ENCODE assay signal across 10 mouse cellular contexts in genomic region chr11:53759545-53760406, GRCm38 (mm10). TPM values are rescaled to one million over a fixed set of nuclear protein-coding genes. Genes with fewer than 3 reads are reported as not detected.
A peak's percentile ranks its signal among the peaks of the same experiment; 100 is the strongest.
DNase-seq lines count a peak whose midpoint lies in the region; ATAC-seq lines count a peak whose summit lies in the region.
"Had no signal": no experiment of that assay in that cellular context is flagged by ENCODE, and none has a peak within 500 bp of the region (broad histone marks: within the 10 kb centered on the region; RNA-seq: fewer than 3 reads in every experiment).

No protein-coding gene starts in this region.

- H3K4me1 ChIP-seq in forebrain, embryonic 12.5 days = peaks cover 38% of the 10 kb centered on the region
- peaks cover 22% of the 10 kb centered on the region for H3K4me1 ChIP-seq in forebrain, embryonic 16.5 days (replicated peaks; ENCODE audit: control insufficient read depth, insufficient read depth, low read length)
- peaks cover 65% of the 10 kb centered on the region for H3K4me1 ChIP-seq in megakaryocyte, embryonic 14.5 days
- peaks cover 46% of the 10 kb centered on the region for H3K4me1 ChIP-seq in heart, embryonic 16.5 days (ENCODE audit: control insufficient read depth, insufficient read depth, low read length)

- no peak overlapping the region for H3K27ac ChIP-seq in forebrain, embryonic 12.5 days
- H3K27ac ChIP-seq in forebrain, embryonic 16.5 days (ENCODE audit: low read length) = no peak overlapping the region
- peak overlapping the region; percentile 28 for H3K27ac ChIP-seq in heart, embryonic 16.5 days (ENCODE audit: low read length)

- peaks cover 60% of the 10 kb centered on the region for H3K27me3 ChIP-seq in forebrain, embryonic 12.5 days
- H3K27me3 ChIP-seq in forebrain, embryonic 16.5 days (replicated peaks; ENCODE audit: control insufficient read depth, insufficient read depth, low read length) = peaks cover 7% of the 10 kb centered on the region; the same call in 1 of the 2 replicates
- H3K27me3 ChIP-seq in megakaryocyte, embryonic 14.5 days (replicated peaks) = no peaks in the 10 kb centered on the region
- H3K27me3 ChIP-seq in heart, embryonic 16.5 days (ENCODE audit: control insufficient read depth, insufficient read depth, low read length) = no peaks in the 10 kb centered on the region

- DNase-seq in retina, postnatal 1 day = peak; percentile 60
- DNase-seq: left cerebral cortex, postnatal 4 days had no signal

- peak overlapping the region; percentile 5; the same call in 1 of the 2 replicates for H3K9ac ChIP-seq in forebrain, embryonic 12.5 days
- H3K9ac ChIP-seq in forebrain, embryonic 16.5 days (replicated peaks; ENCODE audit: low read depth, low read length) = no peak overlapping the region
- H3K9ac ChIP-seq in heart, embryonic 16.5 days (ENCODE audit: low read length) = 0 out of 2 replicates have a peak overlapping the region, but pooled peaks have one; percentile 4

- no peak for ATAC-seq in forebrain, embryonic 12.5 days (ENCODE audit: low FRiP score)
- no peak for ATAC-seq in forebrain, embryonic 16.5 days
- no peak for ATAC-seq in megakaryocyte, adult 5-6 weeks (ENCODE audit: poor library complexity, severe bottlenecking)
- ATAC-seq in heart, embryonic 16.5 days (replicated peaks; ENCODE audit: extremely low read depth, insufficient read depth, low FRiP score) = no peak
- ATAC-seq in megakaryocyte progenitor cell, adult 5-6 weeks (replicated peaks; ENCODE audit: poor library complexity) = no peak
- ATAC-seq in cerebellum, adult (ENCODE audit: insufficient number of reproducible peaks, low FRiP score, low TSS enrichment) = no peak

- H3K4me3 ChIP-seq in forebrain, embryonic 12.5 days (replicated peaks) = no peak overlapping the region
- H3K4me3 ChIP-seq in forebrain, embryonic 16.5 days (replicated peaks; ENCODE audit: low read length) = no peak overlapping the region
- peak overlapping the region; percentile 14 for H3K4me3 ChIP-seq in megakaryocyte, embryonic 14.5 days (replicated peaks)
- H3K4me3 ChIP-seq in heart, embryonic 16.5 days (ENCODE audit: low read length) = no peak overlapping the region

- H3K4me2 ChIP-seq in forebrain, embryonic 12.5 days = peak overlapping the region; percentile 15
- no peak overlapping the region for H3K4me2 ChIP-seq in forebrain, embryonic 16.5 days (ENCODE audit: low read length)
- H3K4me2 ChIP-seq in heart, embryonic 16.5 days (ENCODE audit: low read depth, low read length) = peak overlapping the region; percentile 10

- H3K36me3 ChIP-seq in forebrain, embryonic 12.5 days (replicated peaks) = no peaks in the 10 kb centered on the region
- H3K36me3 ChIP-seq in forebrain, embryonic 16.5 days (ENCODE audit: control insufficient read depth, insufficient read depth) = no peaks in the 10 kb centered on the region
- H3K36me3 ChIP-seq in megakaryocyte, embryonic 14.5 days (replicated peaks; ENCODE audit: low read length) = no peaks in the 10 kb centered on the region
- H3K36me3 ChIP-seq in heart, embryonic 16.5 days (ENCODE audit: control insufficient read depth, insufficient read depth) = no peaks in the 10 kb centered on the region

- WGBS in forebrain, embryonic 12.5 days = 6% methylated on average over 22 of the region's 22 CpGs
- 6% methylated on average over 22 of the region's 22 CpGs for WGBS in forebrain, embryonic 16.5 days
- WGBS in heart, embryonic 16.5 days = 27% methylated on average over 22 of the region's 22 CpGs

- no peaks in the 10 kb centered on the region for H3K9me3 ChIP-seq in forebrain, embryonic 12.5 days
- no peaks in the 10 kb centered on the region for H3K9me3 ChIP-seq in forebrain, embryonic 16.5 days (ENCODE audit: control insufficient read depth, low read length)
- H3K9me3 ChIP-seq in megakaryocyte, embryonic 14.5 days = no peaks in the 10 kb centered on the region
- H3K9me3 ChIP-seq in heart, embryonic 16.5 days (replicated peaks; ENCODE audit: control insufficient read depth, low read length) = no peaks in the 10 kb centered on the region

RNA-seq across cellular contexts. Expression of gene Irf1, which starts 10.0 kb away (rescaled TPM):
- polyA plus RNA-seq in forebrain, embryonic 12.5 days (2016; fragmentation: Nextera tagmentation; extraction: Ambion mirVana) = 3.6 and 3.9 TPM in 2 replicates
- polyA plus RNA-seq in forebrain, embryonic 16.5 days (2015; fragmentation: Nextera tagmentation; extraction: Ambion mirVana) = 2.5 and 3.4 TPM in 2 replicates
- polyA plus RNA-seq in megakaryocyte, embryonic 14.5 days (2012; ENCODE audit: insufficient read depth, low replicate concordance) = 5.1 TPM in 1 of 2 replicates, not detected in the other
- 37.2 and 38.5 TPM in 2 replicates for total RNA-seq in megakaryocyte, adult 5-6 weeks (2015)
- total RNA-seq in megakaryocyte, adult 5-6 weeks (2017) = 78.4 and 93.1 TPM in 2 replicates
- polyA plus RNA-seq in heart, embryonic 16.5 days (2015; fragmentation: Nextera tagmentation; extraction: Ambion mirVana) = 17.2 and 25.7 TPM in 2 replicates
- 25.0 and 29.8 TPM in 2 replicates for total RNA-seq in megakaryocyte progenitor cell, adult 5-6 weeks (2015)
- total RNA-seq in megakaryocyte progenitor cell, adult 5-6 weeks (2017) = 32.9 and 46.8 TPM in 2 replicates

RNA-seq across cellular contexts. Expression of gene Gm17334, which starts 13.2 kb away (rescaled TPM):
- polyA plus RNA-seq in forebrain, embryonic 12.5 days (2016; fragmentation: Nextera tagmentation; extraction: Ambion mirVana) = not detected in 2 replicates
- polyA plus RNA-seq in forebrain, embryonic 16.5 days (2015; fragmentation: Nextera tagmentation; extraction: Ambion mirVana) = 0.24 TPM in 1 of 2 replicates, not detected in the other
- not detected in 2 replicates for polyA plus RNA-seq in megakaryocyte, embryonic 14.5 days (2012; ENCODE audit: insufficient read depth, low replicate concordance)
- total RNA-seq in megakaryocyte, adult 5-6 weeks (2015) = not detected in 2 replicates
- total RNA-seq in megakaryocyte, adult 5-6 weeks (2017) = not detected in 2 replicates
- polyA plus RNA-seq in heart, embryonic 16.5 days (2015; fragmentation: Nextera tagmentation; extraction: Ambion mirVana) = 0.16 and 0.53 TPM in 2 replicates
- not detected in 2 replicates for total RNA-seq in megakaryocyte progenitor cell, adult 5-6 weeks (2015)
- 0.37 TPM in 1 of 2 replicates, not detected in the other for total RNA-seq in megakaryocyte progenitor cell, adult 5-6 weeks (2017)
- total RNA-seq: gastrocnemius, adult 18-20 months; left cerebral cortex, postnatal 4 days had no signal

RNA-seq across cellular contexts. Expression of gene Il5, which starts 39.2 kb away (rescaled TPM):
- polyA plus RNA-seq in forebrain, embryonic 12.5 days (2016; fragmentation: Nextera tagmentation; extraction: Ambion mirVana) = not detected in 2 replicates
- not detected in 2 replicates for polyA plus RNA-seq in forebrain, embryonic 16.5 days (2015; fragmentation: Nextera tagmentation; extraction: Ambion mirVana)
- polyA plus RNA-seq in megakaryocyte, embryonic 14.5 days (2012; ENCODE audit: insufficient read depth, low replicate concordance) = not detected in 2 replicates
- not detected in 2 replicates for total RNA-seq in megakaryocyte, adult 5-6 weeks (2015)
- total RNA-seq in megakaryocyte, adult 5-6 weeks (2017) = not detected in 2 replicates
- polyA plus RNA-seq in heart, embryonic 16.5 days (2015; fragmentation: Nextera tagmentation; extraction: Ambion mirVana) = not detected in 2 replicates
- not detected in 2 replicates for total RNA-seq in megakaryocyte progenitor cell, adult 5-6 weeks (2015)
- total RNA-seq in megakaryocyte progenitor cell, adult 5-6 weeks (2017) = not detected in 2 replicates
- total RNA-seq: gastrocnemius, adult 18-20 months; left cerebral cortex, postnatal 4 days had no signal

RNA-seq across cellular contexts. Expression of gene Rad50, which starts 52.7 kb away (rescaled TPM):
- polyA plus RNA-seq in forebrain, embryonic 12.5 days (2016; fragmentation: Nextera tagmentation; extraction: Ambion mirVana) = 23.4 and 24.6 TPM in 2 replicates
- 14.8 and 17.1 TPM in 2 replicates for polyA plus RNA-seq in forebrain, embryonic 16.5 days (2015; fragmentation: Nextera tagmentation; extraction: Ambion mirVana)
- polyA plus RNA-seq in megakaryocyte, embryonic 14.5 days (2012; ENCODE audit: insufficient read depth, low replicate concordance) = 2.9 and 3.2 TPM in 2 replicates
- 23.9 and 26.7 TPM in 2 replicates for total RNA-seq in megakaryocyte, adult 5-6 weeks (2015)
- 33.7 and 38.1 TPM in 2 replicates for total RNA-seq in megakaryocyte, adult 5-6 weeks (2017)
- 19.9 and 23.9 TPM in 2 replicates for polyA plus RNA-seq in heart, embryonic 16.5 days (2015; fragmentation: Nextera tagmentation; extraction: Ambion mirVana)
- 49.3 and 57.7 TPM in 2 replicates for total RNA-seq in megakaryocyte progenitor cell, adult 5-6 weeks (2015)
- total RNA-seq in megakaryocyte progenitor cell, adult 5-6 weeks (2017) = 66.5 and 79.1 TPM in 2 replicates
